Mouse (Mus musculus) adrenal gland, postnatal 0 days (tissue): Measurements from ENCODE around the gene Sf3b4. TPM values are rescaled to one million over a fixed set of nuclear protein-coding genes. Genes with fewer than 3 reads are reported as not detected.

Experiments
- microRNA-seq: library from miRNA; unstranded; fragments of <30 nt; microRNA quantifications from one replicate; pipeline ENCODE4, GENCODE M21; 2016; ENCODE audit warnings: borderline replicate concordance; ENCODE audit not compliant: insufficient number of aligned reads
- polyA plus RNA-seq: library from polyadenylated mRNA; unstranded; fragments of >200 nt; fragmentation: Nextera tagmentation; extraction: Ambion mirVana; gene quantifications from 2 replicates; pipeline ENCODE4 v1.2.1, GENCODE M21; 2015

Sf3b4 gene
- 68.8 and 90.2 TPM in 2 replicates for polyA plus RNA-seq

DNA sequence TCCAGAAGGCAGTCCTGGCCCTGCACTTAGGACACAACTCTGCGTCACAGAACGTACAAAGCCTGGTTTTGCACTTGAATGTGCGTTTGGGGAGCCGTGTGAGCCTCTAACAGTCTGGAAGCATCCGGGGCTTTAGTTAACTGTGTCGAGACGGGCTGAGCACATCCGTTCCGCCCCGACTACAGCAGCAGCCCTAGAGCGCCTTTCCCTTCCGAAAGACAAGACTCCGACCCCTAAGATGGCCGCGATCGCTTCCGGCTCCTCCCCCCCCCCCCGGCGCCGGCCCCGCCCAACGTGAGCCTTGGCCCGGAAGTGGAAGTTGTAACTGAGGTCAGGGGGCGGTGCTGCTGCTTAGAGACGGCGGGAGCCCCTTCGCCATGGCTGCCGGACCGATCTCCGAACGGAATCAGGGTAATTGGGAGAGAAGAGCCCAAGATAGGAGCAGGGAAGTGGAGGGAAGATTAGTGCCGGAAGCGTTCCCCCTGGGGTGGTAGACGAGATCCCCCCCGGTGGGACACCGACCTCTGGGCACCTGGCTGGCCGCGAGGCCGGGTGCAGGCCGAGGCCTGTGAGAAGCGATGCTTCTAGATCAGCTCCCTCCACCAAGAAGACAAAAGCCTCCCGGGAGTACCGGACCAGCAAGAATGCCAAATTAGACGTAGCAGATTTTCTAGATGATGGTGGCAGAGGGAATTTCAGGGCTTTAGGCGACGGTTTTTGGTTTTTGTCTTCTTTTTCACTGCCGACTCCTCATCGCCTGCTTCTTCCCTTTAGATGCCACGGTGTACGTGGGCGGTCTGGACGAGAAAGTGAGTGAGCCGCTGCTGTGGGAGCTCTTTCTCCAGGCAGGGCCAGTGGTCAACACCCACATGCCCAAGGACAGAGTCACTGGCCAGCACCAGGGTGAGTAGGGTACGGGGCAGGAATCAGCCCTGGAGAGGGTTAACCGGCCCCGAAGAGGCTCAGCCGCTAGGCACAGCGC, at the start of gene Sf3b4:
Gene Sf3b4 (plus strand): TSS at position 136 of the 982 bp plus-strand sequence.

DNA sequence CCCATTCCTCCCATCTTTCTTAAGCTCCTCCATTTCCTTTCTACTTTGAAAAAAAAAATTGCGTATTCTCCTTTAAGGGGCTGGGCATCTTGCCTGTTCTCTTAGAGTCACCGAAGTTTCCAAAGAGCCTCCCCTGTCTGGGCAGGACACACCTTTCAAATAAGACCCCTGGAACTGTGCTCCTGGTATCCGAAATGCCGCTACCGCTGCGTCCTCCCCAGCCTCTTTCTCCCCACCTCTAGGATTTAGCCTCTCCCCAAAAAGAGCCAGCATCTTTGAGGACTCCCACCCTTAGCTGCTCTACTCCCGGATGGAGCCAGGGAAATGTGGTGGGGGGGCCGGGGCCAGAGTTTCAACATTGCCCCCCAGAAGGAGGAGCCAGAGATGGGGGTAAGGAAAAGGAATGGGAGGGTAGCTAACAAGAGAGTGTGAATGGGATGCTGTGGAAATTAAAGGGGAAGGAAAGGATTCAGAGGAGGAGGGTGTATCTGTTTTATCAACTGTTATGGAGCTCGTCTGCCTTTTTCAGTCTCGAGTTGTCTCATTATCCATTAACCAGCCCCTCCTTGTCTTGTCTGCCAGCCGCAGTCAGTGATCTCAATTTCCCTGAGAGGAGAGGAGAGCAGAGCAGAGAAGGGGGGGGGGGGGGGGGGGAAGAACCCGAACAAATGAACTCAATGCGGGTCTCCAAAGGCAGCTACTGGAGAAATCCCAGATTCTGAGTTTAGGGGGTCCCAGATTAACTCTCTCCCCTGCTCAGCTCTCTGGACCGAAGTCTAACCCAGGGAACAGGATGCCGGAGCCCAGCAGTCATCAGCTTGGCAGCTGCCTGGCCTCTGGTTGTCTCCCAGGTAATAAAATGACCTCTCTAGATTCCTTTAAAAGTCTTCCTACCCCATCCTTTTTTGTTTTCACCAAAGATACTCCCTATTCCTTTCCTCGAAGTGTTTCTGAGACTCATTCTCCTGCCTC, 10.0 kb upstream of the Sf3b4 start, which contains the start of gene Mtmr11:
Gene Mtmr11 (plus strand): TSS at position 136 of the 972 bp plus-strand sequence.

DNA sequence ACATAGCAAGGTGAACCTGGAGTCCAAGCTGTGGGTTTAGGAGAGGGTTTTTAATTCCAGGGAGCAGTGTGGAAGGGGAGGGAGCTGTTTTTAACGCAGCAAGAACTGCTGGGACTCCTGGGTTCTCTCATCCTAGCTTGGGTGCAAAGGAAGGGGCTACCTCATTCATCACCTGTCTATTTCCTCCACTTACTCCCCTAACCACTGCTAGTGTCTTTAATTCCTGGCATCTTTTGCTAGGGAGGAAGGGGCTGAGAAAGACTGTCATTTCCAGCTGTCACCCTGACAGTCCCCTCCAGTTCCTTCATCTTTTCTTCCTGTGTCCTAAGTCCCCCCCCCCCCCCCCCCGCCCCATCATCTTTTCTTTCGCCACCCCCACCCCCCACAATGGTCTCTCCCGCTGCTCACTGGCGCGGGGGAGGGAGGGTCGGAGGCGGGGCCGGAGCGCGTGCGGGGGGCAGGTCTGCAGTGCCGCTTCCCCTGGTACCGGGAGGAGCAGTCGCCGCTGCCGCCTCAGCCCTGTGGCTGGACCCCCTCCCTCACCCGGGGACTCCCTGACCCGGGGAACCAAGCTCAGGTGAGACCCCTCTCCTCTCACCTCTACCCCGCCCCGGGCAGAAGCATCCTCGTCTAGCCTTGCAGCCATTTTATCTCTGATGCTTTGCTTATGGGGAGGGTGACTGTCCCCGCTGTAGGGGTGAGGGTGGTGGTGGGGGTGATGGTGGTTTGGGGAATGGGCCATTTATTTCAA, 8.8 kb downstream of the Sf3b4 start, which contains the start of gene Sv2a:
Gene Sv2a (plus strand): TSS at position 425 of the 751 bp plus-strand sequence.

DNA sequence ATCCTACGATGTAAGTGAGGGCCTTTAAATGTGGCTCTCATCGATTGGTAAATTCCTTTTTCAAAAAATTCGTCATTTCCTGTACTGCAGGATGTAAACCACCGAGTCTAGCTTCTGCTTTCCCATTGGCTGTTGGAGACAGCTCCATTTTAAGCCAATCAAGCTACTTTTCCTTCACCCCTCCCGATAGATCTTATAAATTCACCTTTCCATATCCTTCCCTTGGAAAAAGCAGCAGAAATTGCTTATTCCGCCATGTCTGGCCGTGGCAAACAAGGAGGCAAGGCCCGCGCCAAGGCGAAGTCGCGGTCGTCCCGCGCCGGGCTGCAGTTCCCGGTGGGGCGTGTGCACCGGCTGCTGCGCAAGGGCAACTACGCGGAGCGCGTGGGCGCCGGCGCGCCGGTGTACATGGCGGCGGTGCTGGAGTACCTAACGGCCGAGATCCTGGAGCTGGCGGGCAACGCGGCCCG, 47.6 kb downstream of the Sf3b4 start, which contains the start of the genes Bola1 and Hist2h2ab:
Gene Bola1 (minus strand): TSS at position 49 of the 470 bp plus-strand sequence.
Gene Hist2h2ab (plus strand): TSS at position 205 of the 470 bp plus-strand sequence.

DNA sequence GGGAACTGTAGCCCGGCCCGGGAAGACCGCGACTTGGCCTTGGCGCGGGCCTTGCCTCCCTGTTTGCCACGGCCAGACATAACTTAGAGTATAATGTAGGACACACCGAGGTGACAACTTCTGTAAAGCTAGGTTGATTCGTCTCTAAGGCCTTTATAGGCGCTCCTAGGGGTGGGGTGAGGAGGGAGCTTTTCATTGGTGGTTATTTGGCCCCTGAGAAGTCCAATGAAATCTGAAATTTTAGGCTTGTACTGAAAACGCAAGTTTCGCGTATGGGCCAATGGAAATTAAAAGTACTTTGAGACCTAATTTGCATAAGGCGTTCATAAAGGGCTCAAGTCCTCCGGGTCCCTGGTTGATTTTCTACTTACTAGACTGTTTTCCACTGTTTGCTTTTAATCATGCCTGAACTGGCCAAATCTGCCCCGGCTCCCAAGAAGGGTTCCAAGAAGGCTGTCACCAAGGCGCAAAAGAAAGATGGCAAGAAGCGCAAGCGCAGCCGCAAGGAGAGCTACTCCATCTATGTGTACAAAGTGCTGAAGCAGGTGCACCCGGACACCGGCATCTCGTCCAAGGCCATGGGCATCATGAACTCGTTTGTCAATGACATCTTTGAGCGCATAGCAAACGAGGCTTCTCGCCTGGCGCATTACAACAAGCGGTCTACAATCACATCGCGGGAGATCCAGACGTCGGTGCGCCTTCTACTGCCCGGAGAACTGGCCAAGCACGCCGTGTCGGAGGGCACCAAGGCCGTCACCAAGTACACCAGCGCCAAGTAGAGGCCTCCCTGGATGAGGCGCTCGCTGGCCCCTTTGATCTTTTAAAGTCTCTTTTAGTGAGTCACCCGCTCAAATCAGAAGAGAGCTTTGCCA, 48.9 kb downstream of the Sf3b4 start, which contains the start of the genes Hist2h2ac and Hist2h2be:
Gene Hist2h2ac (minus strand): TSS at position 116 of the 875 bp plus-strand sequence.
Gene Hist2h2be (plus strand): TSS at position 355 of the 875 bp plus-strand sequence.

Small RNA genes lying within 50 kb of the gene (microRNA-seq; reads per million reads assigned to microRNA genes)
- not detected for gene Gm44492

Other genes with a start within 250 kb of the Sf3b4 start
- gene Anp32e, start 243.1 kb upstream of the Sf3b4 start, polyA plus RNA-seq = 65.3 and 81.3 TPM in 2 replicates
- 25.3 and 38.4 TPM in 2 replicates for gene Plekho1, start 176.3 kb upstream of the Sf3b4 start, polyA plus RNA-seq
- 44.5 and 48.8 TPM in 2 replicates for gene Vps45, start 113.9 kb upstream of the Sf3b4 start, polyA plus RNA-seq
- 10.6 and 16.1 TPM in 2 replicates for gene Otud7b, start 67.8 kb upstream of the Sf3b4 start, polyA plus RNA-seq
- gene Mtmr11, start 10.3 kb upstream of the Sf3b4 start, polyA plus RNA-seq = 16.9 and 21.9 TPM in 2 replicates
- gene Sv2a, start 8.8 kb downstream of the Sf3b4 start, polyA plus RNA-seq = 7.0 and 12.5 TPM in 2 replicates
- 94.8 and 99.9 TPM in 2 replicates for gene Bola1, start 47.4 kb downstream of the Sf3b4 start, polyA plus RNA-seq
- 0.35 TPM in 1 of 2 replicates, not detected in the other for gene Hist2h2ab, start 47.5 kb downstream of the Sf3b4 start, polyA plus RNA-seq
- gene Hist2h2ac, start 48.5 kb downstream of the Sf3b4 start, polyA plus RNA-seq = 4.3 and 5.1 TPM in 2 replicates
- gene Hist2h2be, start 48.8 kb downstream of the Sf3b4 start, polyA plus RNA-seq = 3.7 and 6.3 TPM in 2 replicates
- 2.3 and 5.0 TPM in 2 replicates for gene Hist2h3c2, start 66.8 kb downstream of the Sf3b4 start, polyA plus RNA-seq
- gene Hist2h2aa2, start 67.9 kb downstream of the Sf3b4 start, polyA plus RNA-seq = 258 and 451 TPM in 2 replicates
- 71.6 and 129 TPM in 2 replicates for gene Hist2h2aa1, start 73.2 kb downstream of the Sf3b4 start, polyA plus RNA-seq
- 0.63 TPM in 1 of 2 replicates, not detected in the other for gene Hist2h3c1, start 74.4 kb downstream of the Sf3b4 start, polyA plus RNA-seq
- 1.8 and 3.8 TPM in 2 replicates for gene Hist2h4, start 91.0 kb downstream of the Sf3b4 start, polyA plus RNA-seq
- 12.9 and 15.1 TPM in 2 replicates for gene Hist2h3b, start 96.3 kb downstream of the Sf3b4 start, polyA plus RNA-seq
- gene Hist2h2bb, start 97.4 kb downstream of the Sf3b4 start, polyA plus RNA-seq = 3.5 and 4.4 TPM in 2 replicates
- 4.1 and 5.1 TPM in 2 replicates for gene Fcgr1, start 121.6 kb downstream of the Sf3b4 start, polyA plus RNA-seq